Mouse (Mus musculus) megakaryocyte, adult 5-6 weeks (primary cell): ENCODE data around the gene Vnn3. TPM values are rescaled to one million over a fixed set of nuclear protein-coding genes. Genes with fewer than 3 reads are reported as not detected.

Experiments
- ATAC-seq: 2 replicates; pipeline ENCODE4 v1.8.0; 2016; ENCODE audit warnings: mild to moderate bottlenecking, inconsistent platforms; ENCODE audit not compliant: poor library complexity, severe bottlenecking
- total RNA-seq, 2 experiments: library from RNA; stranded (forward) in 1 of 2; stranded (reverse) in 1 of 2; fragments of 153-499, 151-499 nt in 1 of 2; fragments of 221-1000, 200-1000 nt in 1 of 2; gene quantifications; 2 replicates each; pipeline versions ENCODE4 v1.2.3 to v1.2.4; 2015 to 2017

Vnn3 gene
- total RNA-seq, 2 experiments from 2014 or later, result 4.3 to 7.4 TPM

DNA sequence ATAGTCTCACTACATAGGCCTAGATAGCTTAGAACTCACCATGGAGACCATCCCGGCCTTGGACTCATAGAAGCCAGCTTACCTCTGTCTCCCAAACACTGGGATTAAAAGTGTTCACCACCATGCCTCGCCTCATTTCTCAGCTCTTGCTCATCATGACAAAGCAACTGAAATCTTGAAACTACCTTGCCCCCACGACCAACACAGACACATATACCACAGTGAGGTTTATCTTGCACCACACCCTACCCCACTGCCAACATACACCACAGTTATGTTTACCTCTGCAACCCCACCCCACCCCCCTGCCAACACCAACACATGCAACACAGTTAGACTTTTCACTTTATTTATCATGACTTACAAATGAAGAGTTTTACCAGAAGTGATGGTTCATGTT is 34.8 kb downstream of the Vnn3 start:
- ATAC-seq, result no peak

DNA sequence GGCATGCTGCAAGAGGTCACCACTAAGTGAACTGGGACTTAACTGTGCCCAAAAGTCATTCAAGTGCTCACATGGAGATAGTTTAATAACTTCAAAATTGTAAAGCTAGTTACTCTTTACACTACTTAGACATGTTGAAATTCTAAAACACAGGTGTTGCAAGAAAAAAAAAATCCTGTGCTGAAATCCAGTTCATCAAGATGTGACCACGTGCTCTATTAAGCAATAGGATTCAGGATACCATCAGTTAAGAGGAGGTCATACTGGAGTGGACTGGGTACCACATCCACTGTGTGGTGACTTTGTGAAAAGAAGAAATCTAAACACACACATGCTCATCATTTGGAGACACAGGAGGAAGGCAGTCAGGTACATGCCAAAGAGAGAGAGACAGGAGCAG is 41.7 kb downstream of the Vnn3 start:
- no peak for ATAC-seq

DNA sequence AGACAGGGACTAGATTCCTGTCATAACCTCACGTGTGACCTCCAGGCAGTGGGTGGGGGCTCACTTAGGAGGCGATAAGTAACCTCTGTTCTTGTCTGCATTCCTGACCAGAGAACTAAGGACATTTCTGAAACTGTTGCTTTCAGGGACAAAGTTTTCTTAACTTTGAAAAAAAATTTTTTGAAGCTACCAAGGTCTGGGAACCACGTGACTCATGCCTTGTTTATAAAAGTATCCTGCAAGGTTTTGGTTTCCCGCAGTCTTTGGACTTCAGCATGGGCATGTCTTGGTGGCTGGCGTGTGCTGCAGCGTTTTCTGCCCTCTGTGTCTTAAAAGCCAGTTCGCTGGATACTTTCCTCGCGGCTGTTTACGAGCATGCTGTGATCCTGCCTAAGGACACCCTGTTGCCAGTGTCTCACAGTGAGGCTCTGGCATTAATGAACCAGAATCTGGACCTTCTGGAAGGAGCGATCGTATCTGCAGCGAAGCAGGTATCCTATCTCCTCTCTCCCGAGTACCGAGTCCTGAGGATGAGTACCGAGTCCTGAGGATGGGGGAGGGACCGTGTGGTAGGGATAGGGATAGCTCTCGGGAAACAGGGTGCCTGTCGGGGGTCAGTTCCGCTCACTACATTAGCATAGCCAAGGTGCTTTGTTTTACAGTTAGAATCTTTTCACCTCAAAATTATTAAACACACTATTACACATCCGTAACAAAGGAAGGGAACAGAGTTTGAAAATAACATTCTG is 43.5 kb downstream of the Vnn3 start, which contains the start of gene Vnn1:
TSS of gene Vnn1 (plus strand) at position 88 of the 749 bp plus-strand sequence.
- no peak for ATAC-seq

DNA sequence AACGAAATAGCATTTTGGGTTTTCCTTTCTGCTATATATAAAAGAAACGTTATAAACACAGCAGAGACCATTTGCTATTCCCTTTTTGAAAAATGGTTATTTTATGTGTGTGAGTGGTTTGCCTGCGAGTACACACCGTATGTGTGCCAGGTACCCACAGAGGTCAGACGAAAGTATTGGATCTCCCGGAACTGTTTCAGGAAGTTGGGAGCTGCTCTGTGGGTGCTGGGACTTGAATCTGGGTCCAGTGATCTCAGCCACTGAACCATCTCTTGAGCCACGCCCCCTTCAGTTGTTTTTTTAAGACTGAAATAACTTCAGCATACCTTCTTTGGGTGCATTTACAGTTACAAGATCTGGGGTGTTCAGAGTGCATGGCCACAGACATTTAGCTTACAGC is 44.1 kb downstream of the Vnn3 start:
- no peak for ATAC-seq

DNA sequence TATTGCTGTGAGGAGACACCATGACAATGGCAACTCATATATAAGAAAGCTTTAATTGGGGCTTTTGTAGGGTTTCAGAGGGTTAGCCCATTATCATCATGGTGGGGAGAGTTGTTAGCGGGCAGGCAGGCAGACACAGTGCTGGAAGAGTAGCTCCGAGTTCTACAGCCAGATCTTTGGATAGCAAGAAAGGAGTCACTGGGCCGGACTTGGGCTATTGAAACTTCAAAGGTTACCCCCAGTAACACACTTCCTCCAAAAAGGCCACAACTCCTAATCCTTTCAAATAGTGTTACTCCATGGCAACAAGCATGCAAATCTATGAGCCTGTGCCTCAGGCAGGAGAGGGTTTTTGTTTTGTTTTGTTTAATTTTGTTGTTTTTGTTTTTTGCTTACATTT is 49.9 kb downstream of the Vnn3 start:
- no peak for ATAC-seq

DNA sequence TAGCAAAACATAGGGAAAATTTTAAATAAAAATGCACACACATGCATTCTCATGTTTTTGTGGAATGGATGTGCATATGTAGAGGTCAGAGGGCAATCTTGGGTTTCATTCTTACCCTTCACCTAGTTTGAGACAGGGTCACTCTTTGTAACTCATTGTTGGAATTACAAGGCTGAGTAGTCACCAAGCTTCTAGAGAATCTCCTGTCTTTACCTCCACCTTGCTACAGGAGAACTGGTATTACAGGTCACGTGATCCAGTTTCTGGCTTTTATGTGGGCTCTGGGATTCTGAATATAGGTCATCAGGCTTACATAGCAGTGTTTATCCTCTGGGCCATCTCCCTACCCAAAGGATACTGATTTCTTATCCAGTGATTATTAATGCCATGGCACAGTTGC is 54.4 kb downstream of the Vnn3 start:
- ATAC-seq, result no peak

Other genes starting within 250 kb of the Vnn3 start
- gene Rps12, start 64.2 kb upstream of the Vnn3 start, total RNA-seq (2015), result 3,100 and 3,214 TPM in 2 replicates
- gene Rps12, start 64.2 kb upstream of the Vnn3 start, total RNA-seq (2017), result 812 and 986 TPM in 2 replicates
- 0.18 and 0.34 TPM in 2 replicates for gene Slc18b1, start 54.5 kb upstream of the Vnn3 start, total RNA-seq (2015)
- 0.37 TPM in 1 of 2 replicates, not detected in the other for gene Slc18b1, start 54.5 kb upstream of the Vnn3 start, total RNA-seq (2017)
- gene Vnn1, start 43.2 kb downstream of the Vnn3 start, total RNA-seq (2015), result not detected in 2 replicates
- gene Vnn1, start 43.2 kb downstream of the Vnn3 start, total RNA-seq (2017), result not detected in 2 replicates
- gene Taar1, start 68.9 kb downstream of the Vnn3 start, total RNA-seq (2015), result not detected in 2 replicates
- gene Taar1, start 68.9 kb downstream of the Vnn3 start, total RNA-seq (2017), result not detected in 2 replicates
- gene Taar2, start 87.1 kb downstream of the Vnn3 start, total RNA-seq (2015), result not detected in 2 replicates
- not detected in 2 replicates for gene Taar2, start 87.1 kb downstream of the Vnn3 start, total RNA-seq (2017)
- gene Taar3, start 98.1 kb downstream of the Vnn3 start, total RNA-seq (2015), result not detected in 2 replicates
- not detected in 2 replicates for gene Taar3, start 98.1 kb downstream of the Vnn3 start, total RNA-seq (2017)
- not detected in 2 replicates for gene Taar4, start 109.0 kb downstream of the Vnn3 start, total RNA-seq (2015)
- gene Taar4, start 109.0 kb downstream of the Vnn3 start, total RNA-seq (2017), result not detected in 2 replicates
- gene Taar5, start 119.2 kb downstream of the Vnn3 start, total RNA-seq (2015), result not detected in 2 replicates
- not detected in 2 replicates for gene Taar5, start 119.2 kb downstream of the Vnn3 start, total RNA-seq (2017)
- gene Taar6, start 134.2 kb downstream of the Vnn3 start, total RNA-seq (2015), result not detected in 2 replicates
- not detected in 2 replicates for gene Taar6, start 134.2 kb downstream of the Vnn3 start, total RNA-seq (2017)
- not detected in 2 replicates for gene Taar7a, start 142.0 kb downstream of the Vnn3 start, total RNA-seq (2015)
- gene Taar7a, start 142.0 kb downstream of the Vnn3 start, total RNA-seq (2017), result not detected in 2 replicates
- not detected in 2 replicates for gene Taar7b, start 148.5 kb downstream of the Vnn3 start, total RNA-seq (2015)
- not detected in 2 replicates for gene Taar7b, start 148.5 kb downstream of the Vnn3 start, total RNA-seq (2017)
- not detected in 2 replicates for gene Taar7d, start 175.8 kb downstream of the Vnn3 start, total RNA-seq (2015)
- not detected in 2 replicates for gene Taar7d, start 175.8 kb downstream of the Vnn3 start, total RNA-seq (2017)
- not detected in 2 replicates for gene Taar7e, start 186.2 kb downstream of the Vnn3 start, total RNA-seq (2015)
- gene Taar7e, start 186.2 kb downstream of the Vnn3 start, total RNA-seq (2017), result not detected in 2 replicates
- not detected in 2 replicates for gene Taar7f, start 198.0 kb downstream of the Vnn3 start, total RNA-seq (2015)
- gene Taar7f, start 198.0 kb downstream of the Vnn3 start, total RNA-seq (2017), result not detected in 2 replicates
- not detected in 2 replicates for gene Taar8a, start 225.0 kb downstream of the Vnn3 start, total RNA-seq (2015)
- gene Taar8a, start 225.0 kb downstream of the Vnn3 start, total RNA-seq (2017), result not detected in 2 replicates
- gene Taar8b, start 240.8 kb downstream of the Vnn3 start, total RNA-seq (2015), result not detected in 2 replicates
- gene Taar8b, start 240.8 kb downstream of the Vnn3 start, total RNA-seq (2017), result not detected in 2 replicates